Mouse (Mus musculus) E14TG2a.4 (cell line): ENCODE data around the gene Rec8.

Experiments used
- CTCF ChIP-seq: conservative IDR thresholded peaks from 2 replicates; pipeline ENCODE4 v1.5.1; 2014; ENCODE audit warnings: low read length
- NANOG ChIP-seq: IDR thresholded peaks from 2 replicates; pipeline ENCODE4 v1.6.1; 2014; ENCODE audit warnings: borderline replicate concordance, low read length, mixed read lengths

- TF ChIP-seq CTCF (no peak), NANOG (no peak)
Observed at GRCm38 (mm10) chr14:55590748-55591330, 27.0 kb upstream of the Rec8 start, which contains the start of gene Psme2.
